Mouse (Mus musculus) cerebellum, adult (tissue): ENCODE results near the gene Hivep1.

Experiments used
- ATAC-seq: cut with Nextera tagmentation; 2 replicates; pipeline ENCODE4 v1.9.2; 2017; ENCODE audit warnings: mild to moderate bottlenecking, moderate library complexity, mixed read lengths; ENCODE audit not compliant: insufficient number of reproducible peaks, low FRiP score, low TSS enrichment

The Hivep1 gene

DNA sequence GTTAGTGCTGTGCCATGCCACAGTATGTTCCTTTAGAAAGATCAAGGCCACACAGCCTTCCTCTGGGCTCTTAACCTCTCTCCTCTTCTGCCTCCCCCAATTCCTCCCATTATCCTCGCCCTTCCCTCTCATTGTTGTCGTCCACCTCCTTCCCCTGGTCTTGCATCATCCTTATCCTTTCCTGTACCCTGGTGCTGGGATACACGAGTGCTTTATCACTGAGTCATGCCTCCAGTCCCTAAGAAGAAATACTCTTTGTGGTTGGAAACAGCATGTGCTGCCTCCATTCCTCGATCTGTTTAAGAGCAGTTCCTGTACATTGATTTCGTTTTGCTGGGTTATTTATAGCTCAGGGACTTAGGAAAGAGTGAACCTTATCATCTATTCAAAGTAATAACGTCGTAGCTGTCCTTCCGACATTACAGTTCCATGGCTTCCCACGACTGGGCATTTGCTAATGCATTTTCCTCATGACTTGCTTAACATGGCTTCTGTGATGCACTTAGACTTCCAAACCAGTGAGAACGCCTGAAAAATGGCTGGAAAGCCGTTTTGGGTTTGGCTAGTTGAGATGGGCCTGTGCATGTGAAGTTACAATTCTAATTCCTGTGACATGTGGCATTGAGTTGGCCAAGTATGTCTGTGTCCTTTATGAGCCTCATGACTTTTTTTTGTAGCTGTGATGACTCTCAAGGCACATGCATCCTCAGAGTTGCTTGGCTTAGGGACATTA, 56.8 kb downstream of the Hivep1 start:
- ATAC-seq: no peak

GRCm38 (mm10) chr13:42110416-42110815, 58.6 kb downstream of the Hivep1 start:
- ATAC-seq: no peak

DNA sequence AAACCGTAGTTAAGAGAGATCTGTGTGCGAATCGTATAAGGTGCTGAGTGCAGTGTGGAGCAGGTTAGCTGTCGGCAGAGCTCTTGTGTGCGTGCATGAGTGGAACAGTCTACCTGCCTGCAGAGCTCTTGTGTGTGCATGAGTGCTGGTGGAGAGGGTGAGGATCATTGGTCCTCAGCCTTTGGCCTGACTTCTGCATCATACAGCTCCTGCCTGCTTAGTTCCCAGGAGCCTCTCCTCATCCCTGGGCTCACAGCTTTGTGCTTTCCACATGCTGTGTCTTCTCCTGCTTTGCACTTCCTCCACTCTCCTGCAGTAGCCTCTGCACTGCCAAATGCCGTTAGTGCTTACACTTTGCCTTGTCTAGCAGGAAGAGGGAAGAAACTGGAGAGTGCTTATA, 60.2 kb downstream of the Hivep1 start:
- ATAC-seq: no peak

DNA sequence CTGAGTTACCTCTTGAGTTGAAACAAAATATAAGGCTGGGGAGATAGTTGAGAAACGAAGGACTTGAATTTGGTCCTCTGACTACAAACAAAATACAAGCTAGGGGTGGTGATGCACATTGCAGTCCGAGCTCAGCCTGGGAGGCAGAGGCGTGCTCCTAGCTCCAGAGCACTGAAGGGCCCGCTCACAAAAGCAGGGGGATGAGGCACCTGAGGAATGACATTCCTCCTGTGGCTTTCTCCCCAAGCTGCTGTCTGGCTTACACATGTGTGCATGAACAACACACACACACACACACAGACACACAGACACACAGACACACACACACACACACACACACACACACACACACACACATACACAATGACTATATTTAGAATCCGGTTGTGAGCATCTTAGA, 60.9 kb downstream of the Hivep1 start:
- no peak for ATAC-seq

DNA sequence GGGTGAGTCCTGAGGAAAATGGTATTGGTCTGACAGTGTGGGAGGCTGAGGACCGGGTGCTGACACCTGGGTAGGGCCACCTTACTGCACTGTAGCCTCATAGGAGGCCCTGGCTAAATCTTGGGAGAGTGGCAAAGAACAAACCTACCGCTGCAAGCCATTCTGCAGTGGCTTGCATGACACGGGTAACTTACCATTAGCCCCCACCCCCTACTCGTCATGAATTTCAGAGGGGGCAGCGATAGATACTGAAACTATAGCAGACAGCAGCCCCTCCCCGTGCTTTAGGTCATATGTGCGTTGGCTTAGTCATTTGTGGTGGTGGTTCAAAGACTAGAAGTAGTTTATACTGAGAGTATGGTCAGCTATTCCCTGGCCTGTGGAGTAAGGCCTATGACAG, 61.8 kb downstream of the Hivep1 start:
- ATAC-seq: no peak

- ATAC-seq: no peak
These were observed 64.5 kb downstream of the Hivep1 start for GRCm38 (mm10) chr13:42116301-42116700.

DNA sequence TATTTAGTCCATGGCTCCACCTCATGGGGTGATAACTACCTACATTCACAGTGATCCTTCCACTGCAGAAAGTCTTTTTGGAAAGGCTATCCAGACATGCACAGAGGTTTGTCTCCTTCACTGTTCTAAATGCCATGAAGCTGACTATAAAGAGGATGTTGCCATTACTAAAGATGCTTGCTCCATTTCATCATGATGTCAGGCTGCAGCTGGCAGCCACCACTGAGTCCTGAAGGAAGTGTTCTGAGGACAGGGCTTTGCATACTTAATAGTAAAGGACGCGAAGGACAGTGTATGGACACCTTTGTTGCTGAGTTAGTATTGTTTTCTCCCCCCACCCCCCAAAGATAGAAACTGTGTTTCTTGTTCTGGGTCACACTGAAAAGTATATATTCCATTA, 67.2 kb downstream of the Hivep1 start:
- ATAC-seq: no peak

- ATAC-seq: no peak
These were observed 69.4 kb downstream of the Hivep1 start for GRCm38 (mm10) chr13:42121106-42121776.

- ATAC-seq: peak; percentile 66
These were observed 70.2 kb downstream of the Hivep1 start for GRCm38 (mm10) chr13:42121777-42122682.

DNA sequence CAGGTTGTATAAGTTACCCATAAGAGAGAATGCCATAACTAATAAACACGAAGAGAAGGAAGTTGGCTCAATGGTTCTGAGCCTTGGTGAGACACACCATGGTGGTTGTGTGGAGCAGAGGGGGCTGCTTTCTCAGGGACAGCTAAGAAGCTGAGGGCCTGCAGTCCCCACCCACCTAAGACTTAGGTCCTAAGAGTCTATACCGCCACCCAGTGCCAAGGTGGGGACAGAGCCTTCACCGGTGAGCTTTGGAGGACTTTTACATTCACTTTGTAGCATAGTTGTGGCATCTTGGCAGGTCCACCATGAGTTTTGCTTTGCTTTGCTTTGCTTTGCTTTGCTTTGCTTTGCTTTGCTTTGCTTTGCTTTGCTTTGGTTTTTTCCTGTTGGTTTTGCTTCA, 92.8 kb downstream of the Hivep1 start:
- peak; percentile 33; the same call in 1 of the 2 replicates for ATAC-seq

- ATAC-seq: no peak
These were observed 97.7 kb downstream of the Hivep1 start for GRCm38 (mm10) chr13:42149328-42150071.

- ATAC-seq: 0 out of 2 replicates have a peak, but pooled peaks have one; percentile 21
These were observed 98.2 kb downstream of the Hivep1 start for GRCm38 (mm10) chr13:42150072-42150450.

DNA sequence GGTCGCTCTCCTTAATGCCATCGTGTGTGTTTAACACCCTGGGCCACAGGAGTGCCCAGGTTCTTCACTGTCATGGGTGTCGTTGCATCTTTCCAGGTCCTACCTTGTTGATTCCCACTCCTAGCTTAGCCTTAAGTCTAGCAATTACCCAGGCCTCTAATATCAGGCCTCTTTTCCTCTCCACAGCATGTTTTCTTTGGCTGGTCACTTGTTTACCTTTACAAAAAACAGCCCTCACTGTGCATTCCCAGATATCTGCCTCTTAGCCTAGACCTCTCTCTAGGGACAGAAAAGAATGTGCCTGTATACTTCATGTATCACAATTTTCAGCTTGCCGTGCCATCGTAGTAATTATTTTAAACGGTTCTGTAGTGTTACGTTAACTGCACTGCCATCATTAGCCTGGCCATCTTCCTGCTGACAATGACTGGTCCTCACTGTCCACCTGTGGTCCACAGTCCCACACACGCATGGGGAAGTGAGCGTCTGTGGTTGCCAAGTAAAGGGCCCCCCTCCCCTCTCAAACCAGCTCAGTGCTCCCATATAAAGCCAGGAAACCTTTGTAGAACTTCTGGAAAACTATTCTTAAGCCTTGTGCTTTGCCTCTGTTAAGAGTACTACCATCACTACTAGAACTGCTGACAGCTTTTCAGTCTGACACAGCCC, 98.8 kb downstream of the Hivep1 start:
- 0 out of 2 replicates have a peak, but pooled peaks have one; percentile 11 for ATAC-seq

GRCm38 (mm10) chr13:42158259-42158658, 106.4 kb downstream of the Hivep1 start:
- ATAC-seq: no peak

- no peak for ATAC-seq
These were observed 107.8 kb downstream of the Hivep1 start for GRCm38 (mm10) chr13:42159416-42160185.

- ATAC-seq: no peak
These were observed 119.0 kb downstream of the Hivep1 start for GRCm38 (mm10) chr13:42170802-42171201.

DNA sequence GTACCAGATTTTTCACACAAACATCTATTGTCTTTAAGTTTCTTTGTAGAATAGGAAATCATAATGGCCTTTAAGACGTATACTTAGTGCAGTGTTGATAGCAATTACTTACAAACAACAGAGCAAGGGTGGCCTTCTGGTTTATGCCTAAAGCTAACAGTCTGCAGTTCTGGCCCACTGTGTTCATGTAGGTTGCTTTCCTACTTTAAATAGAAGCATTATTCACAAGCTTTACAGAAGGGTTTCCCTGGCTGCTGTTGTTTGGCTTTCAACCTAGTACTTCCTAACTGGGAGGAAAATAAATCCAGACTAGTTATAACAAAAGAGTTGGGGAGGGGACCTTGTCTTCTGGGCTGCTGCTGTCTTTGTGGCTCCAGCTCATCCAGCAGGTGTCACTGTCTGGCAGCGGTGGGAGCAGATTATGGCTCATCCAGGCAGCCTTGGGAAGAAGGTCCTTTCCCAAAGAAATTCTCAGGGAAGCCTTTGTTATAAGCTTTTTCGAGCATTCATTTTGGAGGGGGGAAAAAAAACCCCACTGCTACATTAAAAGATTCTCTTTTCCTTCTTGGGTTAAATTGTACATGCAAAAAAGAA, 123.1 kb downstream of the Hivep1 start:
- no peak for ATAC-seq

DNA sequence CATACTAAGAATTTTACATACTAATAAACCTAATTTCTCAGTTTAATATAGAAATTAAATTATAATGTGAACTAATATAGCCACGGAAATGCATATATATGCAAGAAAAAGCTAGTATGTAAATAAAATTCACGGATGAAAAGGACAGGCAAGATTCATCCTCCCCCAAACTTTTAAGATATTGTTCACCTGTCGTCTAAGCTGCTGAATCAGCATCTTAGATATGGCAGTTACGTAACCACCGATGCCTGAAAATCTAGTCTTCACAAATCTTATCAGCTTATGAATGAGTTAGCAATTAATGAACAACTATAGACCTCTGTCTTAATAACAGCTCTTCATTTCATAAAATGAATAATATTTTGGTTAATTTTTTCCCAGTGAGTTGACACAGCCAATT, 130.8 kb downstream of the Hivep1 start:
- no peak for ATAC-seq

DNA sequence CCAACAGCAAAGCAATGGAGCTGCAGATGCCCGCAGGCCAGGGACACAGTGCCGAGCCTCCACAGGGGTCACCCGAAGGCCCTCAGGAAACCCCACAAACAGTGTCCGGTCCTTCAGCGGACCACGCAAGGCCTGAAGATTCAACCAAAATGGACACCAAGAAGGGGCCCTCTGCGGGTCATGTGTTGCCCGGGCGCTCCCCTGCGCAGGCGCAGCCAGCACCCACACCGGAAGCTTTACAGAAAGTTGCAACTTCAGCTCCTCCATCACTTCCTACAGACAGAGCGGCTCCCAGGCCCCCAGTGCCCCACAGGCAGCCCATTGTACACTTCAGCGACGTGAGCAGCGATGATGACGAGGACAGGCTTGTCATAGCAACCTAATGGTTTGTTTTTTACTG, 132.3 kb downstream of the Hivep1 start:
- no peak for ATAC-seq
